Mouse (Mus musculus) B cell, adult 67 days (primary cell): Measurements from ENCODE around the gene Igfbp7. TPM values are rescaled to one million over a fixed set of nuclear protein-coding genes. Genes with fewer than 3 reads are reported as not detected.

ENCODE experiments used
- total RNA-seq, 2 experiments: library from RNA; stranded (reverse); gene quantifications; 4 replicates each; pipeline ENCODE4 v1.2.4; 2023

Gene Igfbp7
- total RNA-seq: under 1 TPM in 1 of 2 experiments, not detected in 1; 0.49 TPM

GRCm38 (mm10) chr5:77407341-77408298 is at the start of gene Igfbp7:
Igfbp7 (minus strand) TSS chr5:77408041.

GRCm38 (mm10) chr5:77309924-77310772 is 97.7 kb downstream of the Igfbp7 start, which contains the start of the genes Noa1 and Polr2b:
Noa1 (minus strand) TSS chr5:77310084.
Polr2b (plus strand) TSS chr5:77310147.

Other genes with a start within 250 kb of the Igfbp7 start
- gene Spink2, start 196.6 kb downstream of the Igfbp7 start, total RNA-seq: not detected
- gene Rest, start 142.6 kb downstream of the Igfbp7 start, total RNA-seq: 10 to 100 TPM; 61.3 to 72.9 TPM
- gene Noa1, start 98.0 kb downstream of the Igfbp7 start, total RNA-seq: 10 to 100 TPM; 24.0 to 37.5 TPM
- gene Polr2b, start 97.9 kb downstream of the Igfbp7 start, total RNA-seq: 10 to 100 TPM; 68.6 to 75.1 TPM